Mouse (Mus musculus) bone marrow, adult 2 months (tissue): ENCODE data around the gene Gpr3. TPM values are rescaled to one million over a fixed set of nuclear protein-coding genes. Genes with fewer than 3 reads are reported as not detected.

Experiments
- H3K27ac ChIP-seq: fragments of 200-500 bp; 2 replicates; pipeline ENCODE4 v1.5.1; 2012; ENCODE audit warnings: low read depth, mild to moderate bottlenecking, control low read depth, inconsistent platforms, low read length; ENCODE audit not compliant: control insufficient read depth, poor library complexity, insufficient read depth
- H3K4me1 ChIP-seq: fragments of 200-500 bp; 2 replicates; pipeline ENCODE4 v1.6.1; 2011; ENCODE audit warnings: low read length; ENCODE audit not compliant: control insufficient read depth, insufficient read depth
- H3K4me3 ChIP-seq: fragments of 200-500 bp; replicated peaks from 2 replicates; pipeline ENCODE3; 2011; ENCODE audit warnings: mild to moderate bottlenecking, low read depth, low read length, control low read depth; ENCODE audit not compliant: control insufficient read depth
- CTCF ChIP-seq: fragments of 200-500 bp; IDR thresholded peaks from 2 replicates; pipeline ENCODE4 v1.5.1; 2011; ENCODE audit warnings: low read length, control low read depth; ENCODE audit not compliant: control insufficient read depth, insufficient read depth
- POLR2A ChIP-seq: fragments of 200-500 bp; IDR thresholded peaks from 2 replicates; pipeline ENCODE4 v1.6.1; 2011; ENCODE audit warnings: low read depth, mild to moderate bottlenecking, control low read depth, low read length, borderline replicate concordance; ENCODE audit not compliant: control insufficient read depth
- WGBS: fragments of 180-500 bp; shearing (Covaris S2); methylation state at CpG from one replicate; pipeline ENCODE4 v1.1.7; 2018; 5-methylcytosine and 5-hydroxymethylcytosine counted together
- polyA plus RNA-seq: library from polyadenylated mRNA; stranded (reverse); fragments of >200 nt; gene quantifications from 2 replicates; pipeline ENCODE4 v1.2.4, GENCODE M21; 2011; ENCODE audit warnings: low replicate concordance; ENCODE audit not compliant: missing spikeins, insufficient read depth, insufficient read length

The Gpr3 gene
- polyA plus RNA-seq, 1 experiment, result not detected

DNA sequence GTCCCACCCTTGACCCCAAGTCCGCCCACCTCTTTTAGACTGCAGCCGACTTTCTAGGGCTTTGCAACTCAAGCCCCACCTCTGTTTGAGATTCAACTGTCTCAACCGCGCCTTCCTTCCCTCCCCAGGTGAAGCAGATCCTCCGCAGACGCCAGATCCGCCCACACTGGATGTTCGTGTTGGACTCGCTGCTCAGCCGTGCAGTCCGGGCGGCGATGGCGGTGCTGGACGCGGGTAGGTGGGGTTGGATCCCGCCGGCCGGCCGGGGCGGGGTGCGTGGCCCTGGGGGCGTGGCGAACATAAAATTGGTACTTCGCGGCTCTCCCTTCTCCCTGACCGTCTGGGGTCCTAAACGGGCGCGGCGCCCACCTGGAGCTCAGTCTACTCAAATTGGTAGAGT, 38.9 kb upstream of the Gpr3 start:
- Histone ChIP-seq H3K4me3 (no peak overlapping the region), H3K4me1 (no peaks in the 10 kb centered on the region; the same call in 1 of the 2 replicates), H3K27ac (no peak overlapping the region)
- TF ChIP-seq CTCF (no peak), POLR2A (no peak)
- 28% methylated on average over 31 of the region's 31 CpGs for WGBS

DNA sequence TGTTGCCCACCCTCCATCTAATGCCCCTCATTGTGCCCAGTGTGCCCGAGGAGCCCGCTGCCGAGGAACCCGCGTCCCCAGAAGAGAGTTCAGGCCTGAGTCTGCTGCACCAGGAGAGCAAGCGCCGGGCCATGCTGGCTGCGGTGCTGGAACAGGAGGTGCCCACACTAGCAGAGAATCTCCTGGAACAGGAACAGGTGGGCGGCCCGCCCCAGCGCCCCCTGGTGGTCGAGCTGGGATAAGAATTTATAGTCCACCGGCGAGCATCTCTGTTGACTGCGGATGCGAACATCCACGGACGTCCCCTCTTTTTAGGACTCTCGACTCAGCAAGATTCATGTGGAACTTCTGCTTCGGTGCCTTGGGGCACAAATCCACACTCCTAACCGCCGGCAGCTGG, 38.3 kb upstream of the Gpr3 start:
- Histone ChIP-seq H3K27ac (no peak overlapping the region), H3K4me1 (no peaks in the 10 kb centered on the region; the same call in 1 of the 2 replicates), H3K4me3 (no peak overlapping the region)
- no peak for TF ChIP-seq POLR2A
- TF ChIP-seq CTCF, result peak; percentile 72
- WGBS, result 7% methylated on average over 22 of the region's 22 CpGs

DNA sequence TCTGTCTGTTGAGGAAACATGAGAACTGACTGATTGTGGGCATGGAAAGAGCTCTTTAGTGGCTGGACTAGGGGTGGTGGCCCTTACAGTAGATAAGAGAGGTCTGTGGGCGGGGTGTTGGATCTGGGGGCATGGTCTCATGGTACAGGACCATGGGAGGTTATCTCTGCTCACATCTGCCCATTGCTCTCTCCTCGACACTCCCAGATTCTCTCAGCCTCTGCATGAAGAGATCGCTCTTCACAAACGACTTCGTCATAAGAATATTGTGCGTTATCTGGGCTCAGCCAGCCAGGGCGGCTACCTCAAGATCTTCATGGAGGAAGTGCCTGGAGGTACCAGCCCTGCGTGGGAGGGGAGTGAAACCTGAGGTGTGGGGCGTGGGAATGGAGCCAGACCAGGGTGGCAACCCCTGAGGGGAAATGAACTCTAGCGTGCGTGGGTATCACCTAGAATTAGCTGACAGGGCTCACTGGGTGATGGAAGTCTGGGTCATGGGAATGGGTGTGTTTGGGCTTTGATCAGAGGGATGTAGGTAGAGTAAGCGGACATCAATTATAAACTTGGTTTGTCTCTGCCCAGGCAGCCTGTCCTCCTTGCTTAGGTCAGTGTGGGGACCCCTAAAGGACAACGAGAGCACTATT, 35.6 kb upstream of the Gpr3 start:
- no peak overlapping the region for H3K4me3 ChIP-seq
- TF ChIP-seq POLR2A (no peak), CTCF (no peak)
- peak overlapping the region; percentile 30; the same call in 1 of the 2 replicates for H3K27ac ChIP-seq
- no peaks in the 10 kb centered on the region; the same call in 1 of the 2 replicates for H3K4me1 ChIP-seq
- 35% methylated on average over 13 of the region's 13 CpGs for WGBS

DNA sequence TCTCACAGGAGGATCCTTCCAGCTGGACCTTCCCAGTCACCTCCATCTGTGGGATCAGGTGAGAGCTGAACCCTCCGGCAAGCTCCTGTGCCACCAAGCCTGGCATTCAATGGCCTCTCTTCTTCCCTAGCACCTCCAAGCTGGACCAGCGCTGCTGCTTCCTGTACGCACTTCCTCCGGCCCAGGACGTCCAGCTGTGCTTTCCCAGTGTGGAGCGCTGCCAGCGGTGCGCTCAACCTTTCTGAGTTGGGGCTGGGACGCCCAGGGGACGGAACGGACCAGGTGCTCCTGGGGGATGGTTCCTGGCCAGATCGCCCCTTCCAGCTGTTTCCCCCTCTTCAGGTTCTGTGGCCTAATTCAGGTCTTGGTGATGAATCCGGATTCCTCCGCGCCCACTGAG, 34.7 kb upstream of the Gpr3 start:
- no peaks in the 10 kb centered on the region; the same call in 1 of the 2 replicates for H3K4me1 ChIP-seq
- 67% methylated on average over 15 of the region's 15 CpGs for WGBS
- TF ChIP-seq CTCF (no peak), POLR2A (no peak)
- no peak overlapping the region for H3K4me3 ChIP-seq
- peak overlapping the region; percentile 30; the same call in 1 of the 2 replicates for H3K27ac ChIP-seq

DNA sequence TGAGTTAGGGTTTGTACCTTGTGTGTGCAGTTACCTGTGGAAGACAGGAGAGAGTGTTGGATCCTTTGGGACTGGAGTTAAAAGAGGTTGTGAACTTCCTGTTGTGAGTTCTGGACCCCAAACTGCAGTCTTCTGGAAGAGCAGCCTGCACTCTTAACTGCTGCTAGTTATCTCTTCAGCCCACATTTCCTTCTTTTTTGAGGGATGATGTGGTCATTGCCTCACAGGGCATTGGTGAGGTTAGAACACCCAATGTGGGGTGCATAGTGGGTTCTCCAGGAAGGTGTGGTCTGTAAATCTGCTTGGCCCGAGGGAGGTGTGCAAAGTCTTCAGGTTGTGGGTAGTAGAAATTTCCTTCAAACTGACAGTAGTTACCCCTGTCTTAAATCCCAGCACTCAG, 32.0 kb upstream of the Gpr3 start:
- TF ChIP-seq CTCF (no peak), POLR2A (no peak)
- H3K4me1 ChIP-seq, result no peaks in the 10 kb centered on the region; the same call in none of the 2 replicates
- WGBS, result 0% methylated on average over 1 of the region's 1 CpGs
- no peak overlapping the region for H3K27ac ChIP-seq
- no peak overlapping the region for H3K4me3 ChIP-seq

DNA sequence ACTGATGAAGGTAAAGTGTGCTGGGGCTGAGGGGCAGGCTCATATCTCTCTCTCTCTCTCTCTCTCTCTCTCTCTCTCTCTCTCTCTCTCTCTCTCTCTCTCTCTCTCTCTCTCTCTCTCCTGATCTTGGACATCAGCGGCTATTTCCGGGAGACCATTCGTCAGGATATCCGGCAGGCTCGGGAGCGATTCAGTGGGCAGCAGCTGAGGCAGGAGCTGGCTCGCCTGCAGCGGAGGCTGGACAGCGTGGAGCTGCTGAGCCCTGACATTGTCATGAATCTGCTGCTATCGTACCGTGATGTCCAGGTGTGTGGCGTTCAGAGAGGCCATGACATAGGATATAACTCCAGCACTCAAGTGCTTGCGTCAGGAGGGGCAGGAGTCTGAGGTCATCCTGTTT, 31.2 kb upstream of the Gpr3 start:
- Histone ChIP-seq H3K4me1 (peaks cover 1% of the 10 kb centered on the region), H3K27ac (no peak overlapping the region), H3K4me3 (no peak overlapping the region)
- TF ChIP-seq CTCF (no peak), POLR2A (no peak)
- WGBS, result 84% methylated on average over 13 of the region's 13 CpGs

DNA sequence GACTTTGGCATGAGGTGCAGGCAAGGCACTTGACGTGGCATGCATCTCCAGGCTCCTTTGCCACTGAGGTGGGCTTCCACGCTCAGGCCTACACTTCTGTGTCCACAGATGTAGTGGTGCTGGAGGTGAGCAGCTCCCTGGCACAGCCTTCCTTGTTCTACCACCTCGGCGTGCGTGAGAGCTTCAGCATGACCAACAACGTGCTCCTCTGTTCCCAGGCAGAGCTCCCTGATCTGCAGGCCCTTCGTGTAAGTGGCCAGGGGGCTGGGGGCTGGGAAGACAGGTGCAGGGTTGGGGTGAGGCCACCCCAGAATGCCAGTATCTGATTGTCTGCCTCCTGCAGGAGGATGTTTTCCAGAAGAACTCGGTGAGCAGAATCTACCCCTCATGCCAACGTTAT, 30.4 kb upstream of the Gpr3 start:
- no peak for TF ChIP-seq POLR2A
- TF ChIP-seq CTCF, result no peak
- H3K27ac ChIP-seq, result no peak overlapping the region
- 86% methylated on average over 9 of the region's 9 CpGs for WGBS
- H3K4me1 ChIP-seq, result peaks cover 1% of the 10 kb centered on the region
- H3K4me3 ChIP-seq, result no peak overlapping the region

DNA sequence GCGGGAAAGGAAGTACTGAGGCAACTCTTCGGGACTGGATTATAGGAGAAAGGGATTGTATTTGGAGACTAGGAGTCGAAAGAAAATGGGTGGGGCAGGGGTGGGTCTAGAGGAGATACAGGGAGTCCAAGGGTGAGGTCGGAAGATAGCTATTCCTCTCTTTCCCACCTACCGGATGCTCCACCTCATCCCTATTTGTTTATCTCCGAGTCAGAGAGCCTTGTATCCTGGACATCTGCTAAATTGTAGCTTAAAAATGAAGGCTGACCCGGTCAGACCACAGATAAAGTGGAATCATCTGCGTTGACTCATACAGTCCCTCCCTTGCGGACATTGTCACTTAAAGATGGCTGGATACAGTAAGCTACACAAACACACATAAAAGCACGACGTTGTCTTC, 29.6 kb upstream of the Gpr3 start:
- H3K4me1 ChIP-seq, result peaks cover 1% of the 10 kb centered on the region; the same call in 1 of the 2 replicates
- H3K27ac ChIP-seq, result no peak overlapping the region
- TF ChIP-seq POLR2A, result no peak
- TF ChIP-seq CTCF, result no peak
- peak overlapping the region; percentile 32 for H3K4me3 ChIP-seq
- WGBS, result 42% methylated on average over 11 of the region's 11 CpGs
